Mouse (Mus musculus) heart, embryonic 11.5 days (tissue): ENCODE data around the gene Ccdc3. TPM values are rescaled to one million over a fixed set of nuclear protein-coding genes. Genes with fewer than 3 reads are reported as not detected.

ENCODE experiments used
- ATAC-seq: fragments of 200-750 bp; cut with Nextera tagmentation; replicated peaks from 2 replicates; pipeline ENCODE4 v1.8.0; 2017; ENCODE audit warnings: moderate library complexity; ENCODE audit not compliant: insufficient number of reproducible peaks, low FRiP score, low TSS enrichment
- H3K27ac ChIP-seq: fragments of 300-500 bp; sonication (generic); 2 replicates; pipeline ENCODE4 v1.5.1; 2014; ENCODE audit warnings: mild to moderate bottlenecking, low read depth, low read length
- H3K27me3 ChIP-seq: fragments of 300-500 bp; sonication (generic); 2 replicates; pipeline ENCODE4 v1.6.1; 2014; ENCODE audit warnings: mild to moderate bottlenecking, low read length, mixed read lengths; ENCODE audit not compliant: control insufficient read depth, insufficient read depth
- H3K36me3 ChIP-seq: fragments of 300-500 bp; sonication (generic); 2 replicates; pipeline ENCODE4 v1.6.1; 2014; ENCODE audit warnings: mild to moderate bottlenecking, low read length, moderate library complexity, mixed read lengths; ENCODE audit not compliant: control insufficient read depth, insufficient read depth
- H3K4me1 ChIP-seq: fragments of 300-500 bp; sonication (generic); 2 replicates; pipeline ENCODE4 v1.6.1; 2014; ENCODE audit warnings: low read length; ENCODE audit not compliant: control insufficient read depth, insufficient read depth
- H3K4me2 ChIP-seq: fragments of 300-500 bp; sonication (generic); 2 replicates; pipeline ENCODE4 v1.6.1; 2014; ENCODE audit warnings: mild to moderate bottlenecking, moderate library complexity
- H3K4me3 ChIP-seq: fragments of 300-500 bp; sonication (generic); 2 replicates; pipeline ENCODE4 v1.5.1; 2014; ENCODE audit warnings: low read depth, low read length
- H3K9ac ChIP-seq: fragments of 300-500 bp; sonication (generic); 2 replicates; pipeline ENCODE4 v1.6.1; 2014; ENCODE audit warnings: mild to moderate bottlenecking, low read depth, low read length, moderate library complexity
- H3K9me3 ChIP-seq: fragments of 300-500 bp; sonication (generic); replicated peaks from 2 replicates; pipeline ENCODE4 v1.6.1; 2016; ENCODE audit warnings: low read length; ENCODE audit not compliant: control insufficient read depth
- WGBS: fragments of 180-500 bp; shearing (Covaris S2); extraction: QIAGEN DNeasy Blood & Tissue Kit; methylation state at CpG from one replicate; pipeline ENCODE4 v1.1.7; 2014; ENCODE audit not compliant: insufficient replicate concordance; 5-methylcytosine and 5-hydroxymethylcytosine counted together
- polyA plus RNA-seq: library from polyadenylated mRNA; unstranded; fragments of >200 nt; fragmentation: Nextera tagmentation; extraction: Ambion mirVana; gene quantifications from 2 replicates; pipeline ENCODE4 v1.2.1, GENCODE M21; 2014

Gene Ccdc3
- polyA plus RNA-seq, 1 experiment from 2014 or later = 7.9 TPM

DNA sequence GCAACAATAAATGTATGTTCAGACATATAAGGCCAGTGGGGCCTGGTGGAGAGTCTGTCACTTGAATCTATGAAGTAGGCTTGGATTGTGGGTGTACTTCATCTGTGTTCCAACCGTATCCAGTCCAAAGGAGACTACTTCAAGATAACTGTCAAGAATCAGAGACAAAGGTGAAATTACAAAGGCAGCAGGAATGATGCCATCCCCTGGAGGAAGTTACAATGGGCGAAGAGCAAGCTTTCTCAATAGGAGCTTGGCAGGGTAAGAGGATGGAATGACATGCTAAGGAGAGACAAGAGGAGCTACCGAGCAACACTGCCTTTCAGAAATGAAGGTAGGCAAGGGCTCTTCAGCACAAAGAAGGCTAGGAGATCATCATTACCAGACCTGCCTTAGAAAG is 69.1 kb downstream of the Ccdc3 start:
- ATAC-seq = no peak
- Histone ChIP-seq H3K36me3 (no peaks in the 10 kb centered on the region), H3K27me3 (no peaks in the 10 kb centered on the region), H3K9me3 (no peaks in the 10 kb centered on the region), H3K4me1 (no peaks in the 10 kb centered on the region), H3K4me3 (no peak overlapping the region), H3K27ac (no peak overlapping the region), H3K4me2 (no peak overlapping the region), H3K9ac (no peak overlapping the region)
- WGBS = 75% methylated on average over 3 of the region's 3 CpGs

GRCm38 (mm10) chr2:5214581-5214980 is 77.0 kb downstream of the Ccdc3 start:
- Histone ChIP-seq H3K36me3 (no peaks in the 10 kb centered on the region), H3K27ac (no peak overlapping the region), H3K9ac (no peak overlapping the region), H3K27me3 (no peaks in the 10 kb centered on the region), H3K4me2 (no peak overlapping the region), H3K9me3 (no peaks in the 10 kb centered on the region), H3K4me3 (no peak overlapping the region), H3K4me1 (no peaks in the 10 kb centered on the region)
- WGBS = 65% methylated on average over 1 of the region's 1 CpGs
- ATAC-seq = no peak

DNA sequence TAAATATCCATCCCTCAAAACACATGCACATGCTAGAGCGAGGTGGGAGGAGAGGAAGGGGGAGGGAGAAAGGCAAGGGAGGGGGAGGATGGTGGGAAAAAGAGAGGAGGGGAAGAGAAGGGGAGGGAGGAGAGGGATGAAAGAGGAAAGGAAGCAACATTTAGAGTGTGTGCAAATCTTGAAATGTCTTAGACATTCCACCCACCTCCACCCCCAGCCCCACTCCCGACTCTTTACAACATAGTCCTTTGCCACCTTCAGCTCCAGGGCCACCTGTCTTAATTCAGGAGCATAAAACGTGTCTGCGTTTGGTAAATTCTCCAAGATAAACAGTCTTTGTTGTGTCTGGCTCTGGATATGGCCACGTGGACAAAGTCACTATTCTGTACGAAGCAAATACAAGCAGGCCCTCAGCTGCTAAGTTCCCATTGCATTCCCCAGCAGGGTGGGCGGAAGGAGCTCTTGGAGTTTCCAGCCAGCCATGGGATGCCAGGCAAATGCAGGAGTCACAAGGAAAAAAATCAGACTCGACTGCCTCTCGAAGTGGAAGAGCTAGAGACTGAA is 77.8 kb downstream of the Ccdc3 start:
- H3K27ac ChIP-seq = no peak overlapping the region
- no peak overlapping the region for H3K9ac ChIP-seq
- no peaks in the 10 kb centered on the region for H3K9me3 ChIP-seq
- no peaks in the 10 kb centered on the region for H3K36me3 ChIP-seq
- H3K27me3 ChIP-seq = no peaks in the 10 kb centered on the region
- no peaks in the 10 kb centered on the region for H3K4me1 ChIP-seq
- 65% methylated on average over 9 of the region's 9 CpGs for WGBS
- no peak overlapping the region for H3K4me2 ChIP-seq
- H3K4me3 ChIP-seq = no peak overlapping the region
- ATAC-seq = no peak

DNA sequence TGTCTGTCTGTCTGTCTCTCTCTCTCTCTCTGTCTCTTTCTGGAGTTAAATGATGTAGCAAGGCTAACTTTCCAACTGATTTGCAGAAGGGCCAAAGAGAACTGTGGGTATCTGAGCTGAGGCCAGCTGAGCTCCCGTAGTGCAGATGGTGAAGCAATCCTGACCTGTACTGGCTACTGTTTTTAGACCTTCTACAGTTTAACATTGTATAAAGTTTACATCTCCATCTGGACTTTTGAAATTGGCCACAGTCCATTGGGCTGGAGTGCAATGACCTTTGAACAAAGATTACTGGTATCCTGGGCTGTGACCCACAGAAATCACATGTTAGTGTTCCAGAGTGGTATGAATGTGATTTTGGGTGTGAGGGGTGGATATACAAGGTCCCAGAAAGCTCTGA is 81.6 kb downstream of the Ccdc3 start:
- 95% methylated on average over 1 of the region's 1 CpGs for WGBS
- Histone ChIP-seq H3K4me2 (no peak overlapping the region), H3K4me3 (no peak overlapping the region), H3K36me3 (no peaks in the 10 kb centered on the region), H3K9me3 (no peaks in the 10 kb centered on the region), H3K27ac (no peak overlapping the region), H3K27me3 (no peaks in the 10 kb centered on the region), H3K4me1 (no peaks in the 10 kb centered on the region), H3K9ac (no peak overlapping the region)
- ATAC-seq = no peak

DNA sequence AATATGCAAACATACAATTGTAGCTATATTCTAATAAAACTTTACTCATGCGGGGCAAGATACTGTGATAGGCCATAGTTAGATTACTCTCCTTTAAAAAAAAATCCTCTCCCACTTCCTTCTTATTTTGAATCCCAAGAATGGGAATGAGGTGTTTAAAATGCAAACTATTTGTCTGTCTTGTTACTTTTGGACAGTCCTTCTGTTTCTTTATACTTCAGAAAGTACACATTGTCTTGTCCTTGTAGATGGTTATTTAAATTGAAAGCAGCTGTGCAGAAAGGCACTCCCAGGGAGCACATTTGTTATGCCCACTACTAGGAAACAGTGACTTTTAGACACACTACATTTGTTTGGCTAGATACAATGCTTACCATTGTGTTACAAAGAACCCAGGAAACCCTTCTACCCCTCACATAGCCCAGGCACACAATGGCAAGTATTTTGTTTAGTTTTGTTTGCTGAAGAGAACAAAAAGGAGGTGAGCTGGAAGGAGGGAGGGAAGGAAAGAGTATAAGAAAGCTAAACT is 82.3 kb downstream of the Ccdc3 start:
- H3K9ac ChIP-seq = no peak overlapping the region
- no peak overlapping the region for H3K4me3 ChIP-seq
- H3K4me2 ChIP-seq = no peak overlapping the region
- no peak overlapping the region for H3K27ac ChIP-seq
- H3K36me3 ChIP-seq = no peaks in the 10 kb centered on the region
- no peaks in the 10 kb centered on the region for H3K4me1 ChIP-seq
- WGBS = 83% methylated on average over 1 of the region's 1 CpGs
- no peak for ATAC-seq
- H3K9me3 ChIP-seq = no peaks in the 10 kb centered on the region
- no peaks in the 10 kb centered on the region for H3K27me3 ChIP-seq

DNA sequence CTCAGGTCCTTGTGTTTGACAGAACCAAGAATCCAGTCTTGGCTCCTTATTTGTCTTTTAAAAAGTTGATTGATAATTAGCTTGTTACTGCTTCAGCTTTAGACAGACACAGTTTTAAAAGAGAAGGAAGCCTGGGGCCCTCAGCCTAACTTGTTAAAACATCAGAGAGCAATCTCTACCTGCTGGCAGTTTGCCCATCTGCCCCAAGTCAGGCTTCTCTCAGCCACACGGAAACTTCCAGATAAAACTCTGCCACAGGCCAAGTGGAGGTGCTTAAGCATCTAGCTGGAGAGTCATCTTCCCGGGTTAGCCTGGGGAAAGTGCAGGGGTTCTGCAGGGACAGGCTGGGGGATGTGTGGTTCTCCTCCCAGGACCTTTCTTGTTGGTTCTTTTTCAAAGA is 85.0 kb downstream of the Ccdc3 start:
- WGBS = 40% methylated on average over 2 of the region's 2 CpGs

GRCm38 (mm10) chr2:5236846-5237482 is 99.4 kb downstream of the Ccdc3 start:
- no peak overlapping the region for H3K27ac ChIP-seq
- no peaks in the 10 kb centered on the region for H3K4me1 ChIP-seq
- no peak overlapping the region for H3K4me3 ChIP-seq
- ATAC-seq = no peak
- H3K36me3 ChIP-seq = no peaks in the 10 kb centered on the region
- no peaks in the 10 kb centered on the region for H3K27me3 ChIP-seq
- H3K9ac ChIP-seq = no peak overlapping the region
- no peaks in the 10 kb centered on the region for H3K9me3 ChIP-seq
- 78% methylated on average over 3 of the region's 3 CpGs for WGBS
- H3K4me2 ChIP-seq = no peak overlapping the region

More for the DNA sequence above, 85.0 kb downstream of the Ccdc3 start:
- Histone ChIP-seq H3K4me2 (no peak overlapping the region), H3K36me3 (no peaks in the 10 kb centered on the region), H3K27me3 (no peaks in the 10 kb centered on the region), H3K4me3 (no peak overlapping the region), H3K9me3 (no peaks in the 10 kb centered on the region), H3K9ac (no peak overlapping the region), H3K4me1 (no peaks in the 10 kb centered on the region), H3K27ac (no peak overlapping the region)
- no peak for ATAC-seq

DNA sequence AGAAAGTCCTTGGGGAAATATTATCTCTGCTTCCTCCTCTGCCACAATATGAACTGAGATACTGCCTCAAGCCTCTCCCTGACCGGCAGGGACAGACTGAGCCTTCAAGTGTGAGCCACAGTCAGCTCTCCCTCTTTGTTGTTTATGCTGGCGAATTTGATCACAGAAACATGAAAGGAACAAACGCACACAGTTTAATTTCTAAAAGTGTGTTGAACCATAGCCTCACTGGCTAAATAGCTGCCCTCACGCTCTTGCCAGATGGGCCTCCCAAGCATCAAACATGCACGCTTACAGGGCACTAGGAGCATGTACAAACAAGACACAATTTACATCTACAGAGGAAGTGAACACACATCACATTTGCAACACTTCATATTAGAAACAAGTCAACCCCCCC is 100.3 kb downstream of the Ccdc3 start:
- H3K36me3 ChIP-seq = no peaks in the 10 kb centered on the region
- H3K9me3 ChIP-seq = no peaks in the 10 kb centered on the region
- H3K27me3 ChIP-seq = no peaks in the 10 kb centered on the region
- no peaks in the 10 kb centered on the region for H3K4me1 ChIP-seq
- 77% methylated on average over 5 of the region's 5 CpGs for WGBS
- no peak overlapping the region for H3K4me3 ChIP-seq
- no peak overlapping the region for H3K27ac ChIP-seq
- no peak overlapping the region for H3K9ac ChIP-seq
- ATAC-seq = no peak
- no peak overlapping the region for H3K4me2 ChIP-seq

DNA sequence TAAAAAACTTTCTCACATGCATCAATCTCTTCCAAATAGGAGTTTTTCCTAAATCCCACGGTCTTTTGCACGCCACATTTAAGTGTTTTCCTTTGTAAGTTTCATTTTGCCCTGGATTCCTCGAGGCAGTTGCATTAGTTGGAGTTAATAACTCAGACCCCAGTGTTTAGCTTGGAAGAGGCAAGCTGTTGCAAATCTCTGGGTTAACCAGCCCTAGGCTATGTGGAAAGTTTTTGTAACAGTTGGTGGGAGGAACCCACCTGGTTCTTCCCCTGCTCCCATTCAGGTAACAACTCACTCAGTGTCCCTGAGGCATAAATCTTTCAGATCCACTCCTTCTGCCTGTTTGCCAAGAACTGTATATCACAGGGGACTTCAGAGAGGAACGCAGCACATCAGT is 101.9 kb downstream of the Ccdc3 start:
- Histone ChIP-seq H3K9ac (no peak overlapping the region), H3K27me3 (no peaks in the 10 kb centered on the region), H3K4me1 (no peaks in the 10 kb centered on the region), H3K4me3 (no peak overlapping the region), H3K9me3 (no peaks in the 10 kb centered on the region), H3K27ac (no peak overlapping the region), H3K36me3 (no peaks in the 10 kb centered on the region), H3K4me2 (no peak overlapping the region)
- WGBS = 86% methylated on average over 4 of the region's 4 CpGs
- no peak for ATAC-seq
